Mouse (Mus musculus) hindbrain, postnatal 0 days (tissue): ENCODE results near the gene 2010111I01Rik. TPM values are rescaled to one million over a fixed set of nuclear protein-coding genes. Genes with fewer than 3 reads are reported as not detected.

Source experiments
- ATAC-seq: fragments of 200-750 bp; cut with Nextera tagmentation; 2 replicates; pipeline ENCODE4 v1.8.0; 2017; ENCODE audit warnings: mild to moderate bottlenecking, moderate TSS enrichment, moderate library complexity
- DNase-seq: peaks from one replicate; pipeline ENCODE4 v3.0.0-alpha.2; 2015; ENCODE audit warnings: low spot score
- H3K27ac ChIP-seq: fragments of 300-500 bp; sonication (generic); 2 replicates; pipeline ENCODE4 v1.5.1; 2014; ENCODE audit warnings: mild to moderate bottlenecking
- H3K27me3 ChIP-seq: fragments of 300-500 bp; sonication (generic); 2 replicates; pipeline ENCODE4 v1.6.1; 2014; ENCODE audit warnings: low read length, mixed read lengths; ENCODE audit not compliant: insufficient read depth
- H3K36me3 ChIP-seq: fragments of 300-500 bp; sonication (generic); 2 replicates; pipeline ENCODE4 v1.6.1; 2014; ENCODE audit warnings: low read length, mixed read lengths; ENCODE audit not compliant: insufficient read depth
- H3K4me1 ChIP-seq: fragments of 300-500 bp; sonication (generic); 2 replicates; pipeline ENCODE4 v1.6.1; 2014; ENCODE audit warnings: antibody characterized with exemption, low read length, mixed read lengths; ENCODE audit not compliant: insufficient read depth
- H3K4me2 ChIP-seq: fragments of 300-500 bp; sonication (generic); 2 replicates; pipeline ENCODE4 v1.6.1; 2014; ENCODE audit warnings: low read depth, mild to moderate bottlenecking, low read length, moderate library complexity, mixed read lengths
- H3K4me3 ChIP-seq: fragments of 300-500 bp; sonication (generic); 2 replicates; pipeline ENCODE4 v1.5.1; 2014; ENCODE audit warnings: low read length
- H3K9ac ChIP-seq: fragments of 300-500 bp; sonication (generic); replicated peaks from 2 replicates; pipeline ENCODE4 v1.6.1; 2014; ENCODE audit warnings: mild to moderate bottlenecking, low read length, moderate library complexity, mixed read lengths
- H3K9me3 ChIP-seq: fragments of 300-500 bp; sonication (generic); 2 replicates; pipeline ENCODE4 v1.6.1; 2016; ENCODE audit warnings: low read length, mixed read lengths
- CTCF ChIP-seq: IDR thresholded peaks from 2 replicates; pipeline ENCODE4 v1.5.1; 2016; ENCODE audit warnings: antibody characterized with exemption, control low read depth, low read depth
- WGBS: fragments of 180-500 bp; shearing (Covaris S2); extraction: QIAGEN DNeasy Blood & Tissue Kit; methylation state at CpG from one replicate; pipeline ENCODE4 v1.1.7; 2014; 5-methylcytosine and 5-hydroxymethylcytosine counted together
- polyA plus RNA-seq: library from polyadenylated mRNA; unstranded; fragments of >200 nt; fragmentation: Nextera tagmentation; extraction: Ambion mirVana; gene quantifications from 2 replicates; pipeline ENCODE4 v1.2.1, GENCODE M21; 2015
- total RNA-seq: library from RNA; depleted of rRNA; stranded (reverse); fragments of >200 nt; gene quantifications from 2 replicates; pipeline ENCODE4 v1.2.3, GENCODE M21; 2014

2010111I01Rik gene
- total and polyA plus RNA-seq, 2 experiments from 2014 or later, result 15.9 to 29.8 TPM

DNA sequence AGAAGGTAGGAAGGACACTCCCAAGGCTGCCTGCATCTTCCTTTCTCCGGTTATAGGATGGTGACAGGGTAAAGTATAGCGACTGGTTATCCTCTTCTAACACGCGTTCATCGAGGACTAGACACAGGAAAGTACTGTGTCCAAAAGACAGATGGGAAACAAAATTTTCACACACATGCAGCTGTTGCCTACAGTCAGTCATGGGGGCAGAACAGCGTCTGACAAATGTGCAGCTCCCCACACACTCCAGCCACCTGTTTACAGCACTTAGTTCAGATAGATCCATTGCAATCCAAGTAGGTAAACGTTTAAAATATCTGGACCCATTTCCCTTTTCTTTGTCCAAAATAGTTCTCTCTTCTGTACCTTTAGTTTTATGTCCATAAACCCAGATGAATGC, 171.3 kb downstream of the 2010111I01Rik start:
- DNase-seq (no peak), ATAC-seq (no peak)
- no peaks in the 10 kb centered on the region for H3K27me3 ChIP-seq
- no peak for TF ChIP-seq CTCF
- no peak overlapping the region for H3K9ac ChIP-seq
- H3K27ac ChIP-seq, result no peak overlapping the region
- no peak overlapping the region for H3K4me3 ChIP-seq
- no peaks in the 10 kb centered on the region for H3K36me3 ChIP-seq
- H3K9me3 ChIP-seq, result no peaks in the 10 kb centered on the region
- 90% methylated on average over 7 of the region's 7 CpGs for WGBS
- H3K4me1 ChIP-seq, result no peaks in the 10 kb centered on the region
- H3K4me2 ChIP-seq, result no peak overlapping the region

GRCm38 (mm10) chr13:63136775-63137174, 172.1 kb downstream of the 2010111I01Rik start:
- ATAC-seq (no peak), DNase-seq (no peak)
- Histone ChIP-seq H3K9me3 (no peaks in the 10 kb centered on the region), H3K4me2 (no peak overlapping the region), H3K27ac (no peak overlapping the region), H3K9ac (no peak overlapping the region), H3K4me3 (no peak overlapping the region), H3K4me1 (no peaks in the 10 kb centered on the region), H3K27me3 (no peaks in the 10 kb centered on the region), H3K36me3 (no peaks in the 10 kb centered on the region)
- WGBS, result 77% methylated on average over 1 of the region's 1 CpGs
- no peak for TF ChIP-seq CTCF

DNA sequence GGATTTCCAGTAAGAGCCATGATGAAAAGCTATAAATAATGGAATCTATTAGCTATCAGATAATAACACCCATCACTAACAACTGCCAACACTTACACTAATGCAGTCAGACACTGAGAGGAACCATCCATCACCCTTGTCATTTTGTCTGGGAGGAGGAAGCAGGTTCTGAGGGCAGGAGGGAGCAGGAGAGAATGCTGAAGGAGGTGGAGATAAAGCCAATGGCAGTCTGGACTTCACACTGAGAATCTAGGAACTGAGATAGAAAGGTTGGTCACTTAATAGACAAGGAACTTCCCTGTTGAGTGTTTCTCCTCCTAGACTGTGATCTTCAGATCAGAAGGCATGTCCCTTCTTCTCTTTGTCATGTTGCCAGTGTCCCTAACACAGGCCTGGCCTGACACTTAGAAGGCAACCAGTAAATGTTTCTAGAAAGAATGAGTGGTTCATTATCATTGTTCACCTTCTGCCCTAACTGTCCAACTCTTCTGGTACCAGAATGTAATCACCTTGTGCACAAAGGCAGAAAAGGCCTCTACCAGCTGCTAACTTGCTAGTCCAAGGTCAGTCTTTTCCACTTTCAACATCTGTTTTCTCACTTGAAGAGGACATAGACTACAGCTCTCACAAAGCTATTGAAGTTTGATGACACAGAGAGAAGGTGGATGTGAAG, 173.8 kb downstream of the 2010111I01Rik start:
- DNase-seq (no peak), ATAC-seq (no peak)
- H3K36me3 ChIP-seq, result no peaks in the 10 kb centered on the region
- no peak for TF ChIP-seq CTCF
- no peaks in the 10 kb centered on the region for H3K9me3 ChIP-seq
- no peak overlapping the region for H3K9ac ChIP-seq
- H3K4me2 ChIP-seq, result no peak overlapping the region
- no peak overlapping the region for H3K27ac ChIP-seq
- no peaks in the 10 kb centered on the region for H3K4me1 ChIP-seq
- no peaks in the 10 kb centered on the region for H3K27me3 ChIP-seq
- H3K4me3 ChIP-seq, result no peak overlapping the region

GRCm38 (mm10) chr13:63139463-63140226, 175.0 kb downstream of the 2010111I01Rik start:
- Histone ChIP-seq H3K4me3 (no peak overlapping the region), H3K4me1 (no peaks in the 10 kb centered on the region), H3K27ac (no peak overlapping the region), H3K4me2 (no peak overlapping the region), H3K27me3 (no peaks in the 10 kb centered on the region), H3K9ac (no peak overlapping the region), H3K9me3 (no peaks in the 10 kb centered on the region), H3K36me3 (no peaks in the 10 kb centered on the region)
- no peak for ATAC-seq
- 85% methylated on average over 10 of the region's 10 CpGs for WGBS
- no peak for TF ChIP-seq CTCF
- no peak for DNase-seq

DNA sequence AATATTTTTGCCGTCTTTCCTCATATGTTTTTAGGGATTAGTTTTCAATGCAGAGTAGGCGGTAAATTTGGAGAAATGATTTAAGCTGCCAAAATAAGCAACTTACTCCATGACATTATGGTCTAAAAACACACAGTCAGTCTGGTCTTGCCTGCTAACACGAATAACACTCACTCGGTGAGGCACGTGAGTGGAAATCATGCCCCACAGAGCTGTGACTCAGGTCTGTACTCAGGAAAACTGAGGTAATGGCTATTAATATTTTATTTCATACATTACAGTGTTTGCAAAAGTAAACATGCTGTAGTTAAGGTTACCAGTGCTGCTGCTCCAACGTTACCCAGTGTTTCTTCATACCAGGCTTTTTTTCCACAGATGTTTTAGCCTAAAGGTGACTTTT, 176.1 kb downstream of the 2010111I01Rik start:
- ATAC-seq (no peak), DNase-seq (no peak)
- Histone ChIP-seq H3K9ac (no peak overlapping the region), H3K27me3 (no peaks in the 10 kb centered on the region), H3K9me3 (no peaks in the 10 kb centered on the region), H3K4me3 (no peak overlapping the region), H3K4me2 (no peak overlapping the region), H3K27ac (no peak overlapping the region), H3K36me3 (no peaks in the 10 kb centered on the region), H3K4me1 (no peaks in the 10 kb centered on the region)
- TF ChIP-seq CTCF, result no peak
- 84% methylated on average over 6 of the region's 6 CpGs for WGBS

GRCm38 (mm10) chr13:63141275-63141674, 176.6 kb downstream of the 2010111I01Rik start:
- DNase-seq (no peak), ATAC-seq (no peak)
- no peak for TF ChIP-seq CTCF

More at GRCm38 (mm10) chr13:63141275-63141674, 176.6 kb downstream of the 2010111I01Rik start:
- no peak overlapping the region for H3K4me3 ChIP-seq
- H3K27me3 ChIP-seq, result no peaks in the 10 kb centered on the region
- H3K4me2 ChIP-seq, result no peak overlapping the region
- no peaks in the 10 kb centered on the region for H3K9me3 ChIP-seq
- H3K36me3 ChIP-seq, result no peaks in the 10 kb centered on the region
- H3K4me1 ChIP-seq, result no peaks in the 10 kb centered on the region
- no peak overlapping the region for H3K9ac ChIP-seq
- H3K27ac ChIP-seq, result no peak overlapping the region
